Mouse (Mus musculus): ENCODE results near the gene Gm6902. TPM values are rescaled to one million over a fixed set of nuclear protein-coding genes. Genes with fewer than 3 reads are reported as not detected.

Gm6902 gene
- not detected in 2 replicates for polyA plus RNA-seq (2015; fragmentation: Nextera tagmentation; extraction: Ambion mirVana)

GRCm38 (mm10) chr7:23278800-23279199, at the start of gene Gm6902:
TSS of gene Gm6902 (minus strand) at chr7:23278900.

GRCm38 (mm10) chr7:23300892-23301291, 22.2 kb upstream of the Gm6902 start, which contains the start of gene Nlrp4e:
TSS of gene Nlrp4e (plus strand) at chr7:23301192.

GRCm38 (mm10) chr7:23251582-23251981, 27.1 kb downstream of the Gm6902 start, which contains the start of gene Vmn1r166:
TSS of gene Vmn1r166 (minus strand) at chr7:23251682.

Other genes starting within 250 kb of the Gm6902 start
- gene Vmn1r163, start 223.4 kb downstream of the Gm6902 start, polyA plus RNA-seq (2015; fragmentation: Nextera tagmentation; extraction: Ambion mirVana) = not detected in 2 replicates
- not detected in 2 replicates for gene Gm8720, start 211.4 kb downstream of the Gm6902 start, polyA plus RNA-seq (2015; fragmentation: Nextera tagmentation; extraction: Ambion mirVana)
- not detected in 2 replicates for gene Gm10662, start 134.4 kb downstream of the Gm6902 start, polyA plus RNA-seq (2015; fragmentation: Nextera tagmentation; extraction: Ambion mirVana)
- not detected in 2 replicates for gene Vmn1r165, start 61.6 kb downstream of the Gm6902 start, polyA plus RNA-seq (2015; fragmentation: Nextera tagmentation; extraction: Ambion mirVana)
- gene Vmn1r166, start 27.2 kb downstream of the Gm6902 start, polyA plus RNA-seq (2015; fragmentation: Nextera tagmentation; extraction: Ambion mirVana) = not detected in 2 replicates
- gene Nlrp4e, start 22.3 kb upstream of the Gm6902 start, polyA plus RNA-seq (2015; fragmentation: Nextera tagmentation; extraction: Ambion mirVana) = not detected in 2 replicates
- not detected in 2 replicates for gene Nlrp5, start 107.0 kb upstream of the Gm6902 start, polyA plus RNA-seq (2015; fragmentation: Nextera tagmentation; extraction: Ambion mirVana)
- not detected in 2 replicates for gene Vmn1r167, start 228.3 kb upstream of the Gm6902 start, polyA plus RNA-seq (2015; fragmentation: Nextera tagmentation; extraction: Ambion mirVana)

All from skeletal muscle tissue, postnatal 0 days (tissue).